Mouse (Mus musculus) Patski (cell line): Measurements from ENCODE around the gene Smyd5. TPM values are rescaled to one million over a fixed set of nuclear protein-coding genes. Genes with fewer than 3 reads are reported as not detected.

Experiments used
- ATAC-seq: fragments of 100-300 bp; one replicate; pipeline ENCODE4 v1.8.0; 2021
- CTCF ChIA-PET: fragments of 350-600 bp; sonication (Branson Sonifier 250); formaldehyde crosslinking; loops from one replicate; lab custom pipeline; 2022; ENCODE audit warnings: inconsistent platforms; lab: Charles Lee
- POLR2A ChIA-PET: fragments of 350-600 bp; sonication (Branson Sonifier 250); formaldehyde crosslinking; loops from one replicate; lab custom pipeline; 2022; ENCODE audit warnings: antibody characterized with exemption, inconsistent platforms; lab: Charles Lee
- DNase-seq: peaks from one replicate; pipeline ENCODE4 v3.0.0-alpha.2; 2011; ENCODE audit warnings: low read depth, low spot score
- H3K27me3 ChIP-seq: fragments of 371-371 bp; one replicate; pipeline ENCODE4 v1.5.1; 2021
- CTCF ChIP-seq: fragments of 100-300 bp; IDR thresholded peaks from one replicate; pipeline ENCODE4 v1.5.1; 2021
- in situ Hi-C: fragments of 300-500 bp; cut with MboI; formaldehyde crosslinking; loops from 3 replicates; pipeline ENCODE4 v1.11.1; 2018; ENCODE audit warnings: low pct_unique_long_range_greater_than_20kb, mixed read lengths
- polyA plus RNA-seq: library from polyadenylated mRNA; unstranded; gene quantifications from one replicate; pipeline ENCODE4 v1.2.3, GENCODE M21; 2021

Gene Smyd5
- 51.8 TPM for polyA plus RNA-seq

DNA sequence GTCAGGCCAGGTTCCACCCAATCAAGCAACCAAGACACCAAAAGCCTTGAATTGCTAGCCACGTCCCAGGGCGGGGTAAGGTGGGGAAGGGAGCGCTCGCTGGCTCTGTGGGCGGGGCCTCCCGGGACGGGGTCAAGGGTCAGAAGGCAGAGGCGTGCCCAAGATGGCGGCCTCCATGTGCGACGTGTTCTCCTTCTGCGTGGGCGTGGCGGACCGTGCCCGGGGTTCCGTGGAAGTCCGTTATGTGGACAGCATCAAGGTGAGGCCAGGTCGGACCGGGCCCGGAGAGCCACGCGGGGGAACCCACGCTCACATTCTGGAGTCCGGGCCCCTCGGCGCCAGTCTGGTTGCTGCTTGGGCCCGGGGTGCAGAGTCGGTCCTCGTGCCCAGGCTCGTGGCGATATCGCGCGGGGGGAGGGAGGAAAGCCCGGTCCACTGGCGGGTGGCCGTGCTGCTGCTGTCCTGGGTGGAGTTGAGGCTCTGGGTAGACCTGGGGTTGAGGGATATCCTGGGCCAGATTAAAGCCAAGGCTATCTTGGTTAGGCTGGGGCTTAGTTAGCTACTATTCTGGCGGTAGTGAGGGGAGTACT, at the start of gene Smyd5:
TSS of gene Smyd5 (plus strand) at position 148 of the 590 bp plus-strand sequence.
- in situ Hi-C loops: no loop called here
- DNase-seq: no peak
- peak; percentile 62 for ATAC-seq
- no peaks in the 10 kb centered on the region for H3K27me3 ChIP-seq
- CTCF ChIA-PET: no interaction called here
- TF ChIP-seq CTCF: no peak
- POLR2A ChIA-PET: no interaction called here

DNA sequence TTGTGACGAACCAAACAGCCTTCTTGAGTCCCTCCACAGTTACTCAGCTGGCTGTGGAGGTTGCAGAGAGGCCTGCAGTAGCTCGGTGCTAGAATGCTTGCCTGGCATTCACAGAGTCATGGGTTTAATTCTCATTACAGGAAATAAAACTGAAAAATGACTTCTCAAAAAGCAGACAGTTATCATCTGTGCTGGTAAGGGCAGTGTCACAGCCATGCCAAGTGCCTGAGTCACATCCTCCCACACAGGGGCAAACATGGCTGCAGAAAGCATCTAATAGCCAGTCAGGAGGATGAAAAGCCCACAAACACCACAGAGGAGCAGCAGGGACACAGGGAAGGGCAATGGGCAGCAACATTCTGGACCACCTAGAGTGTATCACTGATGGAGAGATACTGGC, 49.0 kb upstream of the Smyd5 start:
- TF ChIP-seq CTCF: no peak
- peak; percentile 70 for ATAC-seq

DNA sequence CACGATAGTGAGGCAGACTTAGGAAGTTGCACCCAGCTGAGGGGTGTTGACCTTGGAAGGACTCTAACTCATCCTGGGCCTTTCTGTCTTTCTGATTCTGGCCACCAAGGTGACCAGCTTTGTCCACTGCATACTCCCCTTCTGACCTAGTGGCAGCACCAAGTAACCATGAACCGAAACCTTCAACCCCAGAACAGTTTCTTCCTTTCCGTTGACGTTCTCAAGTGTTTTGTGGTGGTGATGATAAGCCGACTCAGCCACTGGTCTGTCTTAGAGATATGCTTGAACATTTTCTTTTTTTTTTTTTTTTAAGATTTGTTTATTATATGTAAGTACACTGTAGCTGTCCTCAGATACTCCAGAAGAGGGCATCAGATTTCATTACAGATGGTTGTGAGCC, 43.2 kb upstream of the Smyd5 start:
- no peak for ATAC-seq
- POLR2A ChIA-PET: interaction anchor here (1.2 kb wide), 1 partner anchor 49 kb away, joined by 3 read pairs; no protein-coding TSS in a partner anchor
- in situ Hi-C loops: loop anchor here (5.0 kb wide), 1 partner anchor 41 kb away; no protein-coding TSS in a partner anchor
- no peaks in the 10 kb centered on the region for H3K27me3 ChIP-seq
- DNase-seq: no peak
- TF ChIP-seq CTCF: no peak
- CTCF ChIA-PET: interaction anchor here (0.8 to 5.7 kb wide), 4 partner anchors 8 to 228 kb away, joined by 3 to 52 read pairs (median 4); no protein-coding TSS in a partner anchor

More for the DNA sequence above, 49.0 kb upstream of the Smyd5 start:
- no peak for DNase-seq
- ChIA-PET POLR2A (interaction anchor here (0.6 to 0.9 kb wide), 3 partner anchors 9 to 37 kb away, joined by 3 to 4 read pairs (median 3); partner anchors contain the start of gene Rab11fip5), CTCF (interaction anchor here (14.7 kb wide), 1 partner anchor 37 kb away, joined by 106 read pairs; no protein-coding TSS in a partner anchor)
- in situ Hi-C loops: no loop called here
- H3K27me3 ChIP-seq: no peaks in the 10 kb centered on the region

DNA sequence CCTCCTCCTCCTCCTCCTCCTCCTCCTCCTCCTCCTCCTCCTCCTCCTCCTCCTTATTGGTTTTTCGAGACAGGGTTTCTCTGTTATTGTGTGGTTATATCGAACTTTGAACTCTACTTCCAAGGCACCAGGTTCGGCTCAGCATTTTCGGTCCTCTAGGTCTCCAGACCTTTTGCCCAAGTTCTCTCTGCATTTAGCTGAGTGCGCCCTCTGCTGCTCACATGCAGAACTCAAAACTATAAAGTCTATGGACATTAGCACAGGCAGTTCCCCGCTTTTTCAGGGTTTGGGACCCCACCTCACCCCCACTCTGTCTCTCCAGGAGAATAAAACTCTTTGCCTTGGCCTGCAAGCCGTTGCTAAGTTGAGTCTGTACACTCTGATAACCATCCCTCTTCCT, 40.0 kb upstream of the Smyd5 start:
- ChIA-PET POLR2A (interaction anchor here (0.6 to 1.0 kb wide), 2 partner anchors 48 to 100 kb away, joined by 3 to 4 read pairs; no protein-coding TSS in a partner anchor), CTCF (interaction anchor here (1.1 to 5.7 kb wide), 3 partner anchors 45 to 232 kb away, joined by 3 to 52 read pairs (median 5); no protein-coding TSS in a partner anchor)
- no peaks in the 10 kb centered on the region for H3K27me3 ChIP-seq
- peak; percentile 89 for TF ChIP-seq CTCF
- in situ Hi-C loops: no loop called here
- DNase-seq (no peak), ATAC-seq (no peak)

DNA sequence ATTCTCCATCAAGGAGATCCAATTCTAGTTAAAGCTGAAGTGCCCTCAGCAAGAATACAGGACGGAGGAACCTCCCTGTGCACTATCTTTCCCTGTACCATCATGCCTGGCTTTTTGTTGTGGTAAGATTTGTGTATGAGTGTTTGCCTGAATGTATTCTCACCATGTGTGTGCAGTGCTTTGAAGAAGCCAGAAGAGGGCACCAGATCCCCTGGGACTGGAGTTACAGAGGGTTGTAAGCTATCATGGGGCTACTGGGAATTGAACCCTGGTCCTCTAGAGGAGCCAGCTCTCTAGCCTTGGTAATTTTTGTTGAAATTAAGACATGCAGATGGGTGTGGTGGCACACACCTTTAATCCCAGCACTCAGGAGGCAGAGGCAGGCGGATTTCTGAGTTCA, 36.4 kb upstream of the Smyd5 start:
- DNase-seq (no peak), ATAC-seq (no peak)
- in situ Hi-C loops: loop anchor here (5.0 kb wide), 1 partner anchor 133 kb away; no protein-coding TSS in a partner anchor
- peak; percentile 38 for TF ChIP-seq CTCF
- CTCF ChIA-PET: interaction anchor here (1.7 to 2.7 kb wide), 4 partner anchors 15 to 132 kb away, joined by 4 to 9 read pairs (median 8); no protein-coding TSS in a partner anchor
- POLR2A ChIA-PET: no interaction called here
- no peaks in the 10 kb centered on the region for H3K27me3 ChIP-seq

DNA sequence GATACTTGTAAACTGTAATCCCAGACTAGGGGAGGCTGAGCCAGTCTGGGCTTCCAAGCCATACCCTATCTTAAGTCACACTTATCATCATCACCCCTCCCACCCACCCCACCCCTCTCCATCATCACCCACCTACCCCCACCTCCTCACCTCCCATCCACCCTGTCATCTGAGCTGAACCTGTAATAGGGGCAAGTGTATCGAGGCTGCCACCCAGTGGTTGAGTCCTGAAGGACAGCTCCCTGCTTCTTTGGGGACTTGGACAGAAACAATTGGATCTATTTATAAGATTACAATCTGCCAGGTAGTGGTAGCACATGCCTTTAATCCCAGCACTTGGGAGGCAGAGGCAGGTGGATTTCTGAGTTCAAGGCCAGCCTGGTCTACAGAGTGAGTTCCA, 34.6 kb upstream of the Smyd5 start:
- CTCF ChIA-PET: interaction anchor here (1.0 to 2.7 kb wide), 10 partner anchors 8 to 243 kb away, joined by 3 to 9 read pairs (median 5); no protein-coding TSS in a partner anchor
- TF ChIP-seq CTCF: peak; percentile 80
- H3K27me3 ChIP-seq: no peaks in the 10 kb centered on the region
- DNase-seq (no peak), ATAC-seq (no peak)
- POLR2A ChIA-PET: interaction anchor here (0.6 kb wide), 1 partner anchor 139 kb away, joined by 4 read pairs; no protein-coding TSS in a partner anchor
- in situ Hi-C loops: loop anchor here (5.0 kb wide), 1 partner anchor 135 kb away; no protein-coding TSS in a partner anchor

DNA sequence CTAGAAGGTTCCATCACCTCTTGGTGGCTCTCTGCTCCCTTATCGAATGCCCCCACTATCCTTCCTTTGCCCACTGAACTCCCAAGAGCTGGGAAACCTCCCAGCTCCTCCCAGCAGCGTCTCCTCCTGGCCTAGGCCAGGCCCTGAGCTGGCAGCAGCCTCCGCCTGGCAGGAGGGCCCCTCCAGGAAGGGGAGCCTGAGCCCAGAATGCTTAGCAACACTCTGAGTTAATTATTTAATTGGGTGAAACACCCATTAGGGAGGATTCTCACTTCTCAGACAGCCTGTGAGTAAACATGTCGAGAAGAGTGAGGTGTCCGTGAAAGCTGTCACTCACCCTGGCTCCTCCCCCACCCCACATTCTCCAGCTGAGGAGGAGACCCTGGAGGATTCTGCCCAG, 32.1 kb upstream of the Smyd5 start:
- no peaks in the 10 kb centered on the region for H3K27me3 ChIP-seq
- ATAC-seq (peak; percentile 35), DNase-seq (no peak)
- in situ Hi-C loops: loop anchor here (5.0 to 25.0 kb wide), 2 partner anchors 137 to 362 kb away; no protein-coding TSS in a partner anchor
- ChIA-PET CTCF (interaction anchor here (0.9 to 3.5 kb wide), 8 partner anchors 9 to 246 kb away, joined by 3 to 18 read pairs (median 4); no protein-coding TSS in a partner anchor), POLR2A (interaction anchor here (0.9 kb wide), 1 partner anchor 60 kb away, joined by 6 read pairs; no protein-coding TSS in a partner anchor)
- TF ChIP-seq CTCF: no peak

DNA sequence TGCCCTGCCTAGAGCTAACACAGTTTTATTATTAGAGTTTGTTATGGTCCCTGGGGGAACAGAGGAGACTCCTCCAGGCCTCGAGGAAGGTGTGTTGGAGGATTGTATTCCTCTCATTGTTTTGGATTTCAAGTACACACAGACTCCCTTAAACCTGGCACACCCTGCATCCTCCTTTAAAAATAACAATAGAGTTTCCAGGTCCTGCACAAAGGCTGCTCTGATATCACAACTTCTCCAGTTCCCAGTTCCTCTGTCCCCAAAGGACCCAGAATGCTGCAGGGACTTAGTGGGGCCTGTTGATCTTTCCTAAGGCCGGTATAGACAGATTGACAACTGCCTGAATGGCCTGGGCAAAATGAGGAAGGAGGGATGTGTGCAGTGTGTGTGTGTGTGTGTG, 29.2 kb upstream of the Smyd5 start:
- in situ Hi-C loops: loop anchor here (25.0 kb wide), 1 partner anchor 365 kb away; no protein-coding TSS in a partner anchor
- ATAC-seq (no peak), DNase-seq (no peak)
- no peaks in the 10 kb centered on the region for H3K27me3 ChIP-seq
- TF ChIP-seq CTCF: no peak
- POLR2A ChIA-PET: no interaction called here
- CTCF ChIA-PET: interaction anchor here (1.0 to 1.1 kb wide), 2 partner anchors 8 to 54 kb away, joined by 3 to 5 read pairs; no protein-coding TSS in a partner anchor

DNA sequence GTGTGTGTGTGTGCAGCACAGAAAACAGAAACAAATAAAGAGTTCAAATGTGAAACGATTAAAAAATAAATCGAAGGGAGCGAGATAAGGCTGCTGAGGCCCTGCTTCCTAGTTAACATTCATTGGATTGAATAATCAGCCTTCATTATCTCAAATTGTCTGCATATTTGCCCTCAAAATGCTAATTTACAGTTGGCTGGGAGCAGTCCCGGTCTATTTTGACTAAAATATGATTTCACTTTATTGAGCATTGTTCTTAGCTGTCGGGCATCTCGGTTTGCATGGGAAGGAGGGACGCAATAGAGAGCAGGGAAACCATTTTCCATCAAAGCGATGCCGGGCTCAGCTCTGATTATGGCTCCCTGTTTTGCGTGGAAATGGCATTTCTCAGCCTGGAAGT, 28.8 kb upstream of the Smyd5 start:
- no peak for TF ChIP-seq CTCF
- H3K27me3 ChIP-seq: no peaks in the 10 kb centered on the region
- POLR2A ChIA-PET: no interaction called here
- CTCF ChIA-PET: interaction anchor here (1.1 kb wide), 1 partner anchor 8 kb away, joined by 5 read pairs; no protein-coding TSS in a partner anchor
- no peak for ATAC-seq
- DNase-seq: no peak
- in situ Hi-C loops: loop anchor here (25.0 kb wide), 1 partner anchor 366 kb away; no protein-coding TSS in a partner anchor

DNA sequence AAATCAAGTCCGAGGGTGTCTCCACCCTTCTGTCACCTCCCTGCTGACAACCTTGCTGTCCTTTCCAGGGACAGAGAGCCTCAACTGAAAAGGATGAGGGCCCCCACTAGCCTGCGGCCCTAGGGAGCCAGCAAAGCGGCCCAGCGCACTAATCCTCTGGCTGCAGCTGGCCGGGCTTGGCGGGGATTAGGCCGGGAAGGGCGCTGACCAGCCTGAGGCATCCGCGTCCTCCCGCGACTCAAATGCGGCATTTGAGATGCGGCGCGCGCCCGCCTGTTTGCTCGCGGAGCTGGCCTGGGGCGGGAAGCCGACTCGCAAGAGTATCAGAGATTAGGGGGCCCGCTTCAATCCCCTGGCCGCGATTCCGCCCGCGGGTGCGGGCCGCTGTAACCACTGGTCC, 22.8 kb upstream of the Smyd5 start:
- ChIA-PET POLR2A (no interaction called here), CTCF (interaction anchor here (2.5 to 2.6 kb wide), 3 partner anchors 9 to 253 kb away, joined by 16 to 21 read pairs (median 18); no protein-coding TSS in a partner anchor)
- TF ChIP-seq CTCF: no peak
- DNase-seq (no peak), ATAC-seq (no peak)
- in situ Hi-C loops: loop anchor here (25.0 kb wide), 1 partner anchor 372 kb away; no protein-coding TSS in a partner anchor
- H3K27me3 ChIP-seq: peaks cover 10% of the 10 kb centered on the region
